In the genomic region with DNA sequence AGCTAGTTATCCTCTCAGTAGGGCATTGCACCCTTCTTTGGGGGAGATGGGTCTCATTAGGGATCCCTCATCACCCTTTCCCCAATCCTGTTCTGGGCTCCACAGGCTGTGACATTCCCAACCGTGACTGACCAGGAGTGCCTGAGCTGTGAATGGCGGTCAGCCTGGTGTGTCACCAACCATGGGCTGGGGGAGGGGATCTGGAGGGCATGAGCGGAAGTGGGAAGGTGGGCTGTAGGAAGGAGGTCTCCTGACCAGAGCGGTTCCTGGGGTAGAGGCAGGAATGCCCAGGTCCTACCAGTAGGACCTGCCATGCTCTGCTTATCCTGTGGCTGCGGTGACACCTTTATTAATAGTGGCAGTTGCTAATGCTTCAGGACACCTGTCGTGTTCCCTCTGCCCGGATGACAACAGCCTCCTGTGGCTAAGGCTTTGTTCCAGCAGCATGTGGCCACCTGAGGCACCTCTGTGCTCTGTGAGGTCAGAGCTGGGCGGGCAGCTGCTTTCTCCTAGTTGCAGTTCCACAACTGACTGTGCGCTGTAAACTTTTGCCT, we compare ENCODE assay signal across 8 mouse cellular contexts. TPM values are rescaled to one million over a fixed set of nuclear protein-coding genes. Genes with fewer than 3 reads are reported as not detected.
DNase-seq lines count a peak whose midpoint lies in the region; ATAC-seq and TF ChIP-seq lines count a peak whose summit lies in the region.

No protein-coding gene starts in this region.

- H3K9me3 ChIP-seq in embryonic facial prominence, embryonic 12.5 days, result no peaks in the 10 kb centered on the region
- H3K9me3 ChIP-seq in hindbrain, embryonic 16.5 days (ENCODE audit: control insufficient read depth, low read length), result no peaks in the 10 kb centered on the region
- H3K9me3 ChIP-seq in midbrain, embryonic 16.5 days (replicated peaks; ENCODE audit: control insufficient read depth, low read length, poor library complexity, severe bottlenecking), result no peaks in the 10 kb centered on the region

- TF ChIP-seq CTCF in layer of hippocampus, adult 2 months (conservative IDR thresholded peaks at IDR 0.05), result no peak

- peak overlapping the region; percentile 97 for H3K27ac ChIP-seq in layer of hippocampus, adult 2 months
- H3K27ac ChIP-seq in embryonic facial prominence, embryonic 12.5 days, result peak overlapping the region; percentile 48
- H3K27ac ChIP-seq in hindbrain, embryonic 16.5 days (ENCODE audit: low read depth, low read length), result 0 out of 2 replicates have a peak overlapping the region, but pooled peaks have one; percentile 16
- H3K27ac ChIP-seq in midbrain, embryonic 16.5 days (ENCODE audit: low read length), result no peak overlapping the region

- no peaks in the 10 kb centered on the region for H3K36me3 ChIP-seq in embryonic facial prominence, embryonic 12.5 days
- H3K36me3 ChIP-seq in hindbrain, embryonic 16.5 days (ENCODE audit: control insufficient read depth, insufficient read depth, low read length), result no peaks in the 10 kb centered on the region
- no peaks in the 10 kb centered on the region for H3K36me3 ChIP-seq in midbrain, embryonic 16.5 days (ENCODE audit: control insufficient read depth, insufficient read depth, low read length)

- peaks cover 67% of the 10 kb centered on the region for H3K4me1 ChIP-seq in embryonic facial prominence, embryonic 12.5 days
- peaks cover 71% of the 10 kb centered on the region for H3K4me1 ChIP-seq in hindbrain, embryonic 16.5 days (ENCODE audit: control insufficient read depth, insufficient read depth, low read depth, low read length)
- H3K4me1 ChIP-seq in midbrain, embryonic 16.5 days (ENCODE audit: control insufficient read depth, insufficient read depth, low read length), result peaks cover 64% of the 10 kb centered on the region

- no peaks in the 10 kb centered on the region for H3K27me3 ChIP-seq in embryonic facial prominence, embryonic 12.5 days
- no peaks in the 10 kb centered on the region for H3K27me3 ChIP-seq in hindbrain, embryonic 16.5 days (replicated peaks; ENCODE audit: control insufficient read depth, insufficient read depth, low read length)
- H3K27me3 ChIP-seq in midbrain, embryonic 16.5 days (ENCODE audit: control insufficient read depth, insufficient read depth, low read depth, low read length), result no peaks in the 10 kb centered on the region

- H3K4me3 ChIP-seq in layer of hippocampus, adult 2 months, result peak overlapping the region; percentile 56
- peak overlapping the region; percentile 39 for H3K4me3 ChIP-seq in embryonic facial prominence, embryonic 12.5 days
- peak overlapping the region; percentile 36 for H3K4me3 ChIP-seq in hindbrain, embryonic 16.5 days (ENCODE audit: low read length)
- H3K4me3 ChIP-seq in midbrain, embryonic 16.5 days (ENCODE audit: low read depth, low read length), result peak overlapping the region; percentile 27

- ATAC-seq in embryonic facial prominence, embryonic 12.5 days (ENCODE audit: insufficient number of reproducible peaks, insufficient read depth, low FRiP score, low TSS enrichment), result no peak
- no peak for ATAC-seq in hindbrain, embryonic 16.5 days
- no peak for ATAC-seq in midbrain, embryonic 16.5 days

- peak overlapping the region; percentile 61 for H3K4me2 ChIP-seq in embryonic facial prominence, embryonic 12.5 days (replicated peaks)
- peak overlapping the region; percentile 59 for H3K4me2 ChIP-seq in hindbrain, embryonic 16.5 days (ENCODE audit: low read length)
- peak overlapping the region; percentile 55 for H3K4me2 ChIP-seq in midbrain, embryonic 16.5 days (ENCODE audit: low read length)

- peak overlapping the region; percentile 44; the same call in 1 of the 2 replicates for H3K9ac ChIP-seq in embryonic facial prominence, embryonic 12.5 days
- H3K9ac ChIP-seq in hindbrain, embryonic 16.5 days (ENCODE audit: low read depth, low read length), result peak overlapping the region; percentile 54; the same call in 1 of the 2 replicates
- H3K9ac ChIP-seq in midbrain, embryonic 16.5 days (ENCODE audit: low read depth, low read length), result peak overlapping the region; percentile 54

- no peak for DNase-seq in layer of hippocampus, adult 2 months (ENCODE audit: low spot score in 2 of 2)
- DNase-seq in layer of hippocampus, postnatal 36 days, result no peak
- no peak for DNase-seq in left cerebral cortex, adult 11 months (ENCODE audit: low spot score)
- no peak for DNase-seq in right cerebral cortex, adult 2 months (ENCODE audit: low spot score in 2 of 2)
- no peak for DNase-seq in spleen, postnatal 36 days (ENCODE audit: low spot score in 2 of 2)

- 34% methylated on average over 9 of the region's 9 CpGs for WGBS in embryonic facial prominence, embryonic 12.5 days
- 28% methylated on average over 9 of the region's 9 CpGs for WGBS in hindbrain, embryonic 16.5 days
- WGBS in midbrain, embryonic 16.5 days, result 22% methylated on average over 9 of the region's 9 CpGs

RNA-seq across cellular contexts. Expression of gene Ncs1, which starts 13.8 kb away (rescaled TPM):
- total RNA-seq in layer of hippocampus, adult 2 months (2021), result 100 to 1,000 TPM; 285 to 294 TPM
- total RNA-seq in layer of hippocampus, postnatal 36 days (2021), result 100 to 1,000 TPM; 291 to 311 TPM
- 54.4 and 59.2 TPM in 2 replicates for polyA plus RNA-seq in embryonic facial prominence, embryonic 12.5 days (2016; fragmentation: Nextera tagmentation; extraction: Ambion mirVana)
- polyA plus RNA-seq in hindbrain, embryonic 16.5 days (2015; fragmentation: Nextera tagmentation; extraction: Ambion mirVana), result 151 and 174 TPM in 2 replicates
- 148 and 164 TPM in 2 replicates for polyA plus RNA-seq in midbrain, embryonic 16.5 days (2015; fragmentation: Nextera tagmentation; extraction: Ambion mirVana)

RNA-seq across cellular contexts. Expression of gene Hmcn2, which starts 54.8 kb away (rescaled TPM):
- total RNA-seq in layer of hippocampus, adult 2 months (2021), result under 1 TPM; 0.32 to 0.51 TPM
- total RNA-seq in layer of hippocampus, postnatal 36 days (2021), result under 1 TPM; 0.23 to 0.35 TPM
- polyA plus RNA-seq in embryonic facial prominence, embryonic 12.5 days (2016; fragmentation: Nextera tagmentation; extraction: Ambion mirVana), result 0.09 and 0.18 TPM in 2 replicates
- polyA plus RNA-seq in hindbrain, embryonic 16.5 days (2015; fragmentation: Nextera tagmentation; extraction: Ambion mirVana), result 0.30 TPM in 2 replicates
- polyA plus RNA-seq in midbrain, embryonic 16.5 days (2015; fragmentation: Nextera tagmentation; extraction: Ambion mirVana), result 0.16 and 0.18 TPM in 2 replicates
